Mouse (Mus musculus): ENCODE results near the gene Umod. TPM values are rescaled to one million over a fixed set of nuclear protein-coding genes. Genes with fewer than 3 reads are reported as not detected.

The Umod gene
- polyA plus RNA-seq (2021), result not detected

DNA sequence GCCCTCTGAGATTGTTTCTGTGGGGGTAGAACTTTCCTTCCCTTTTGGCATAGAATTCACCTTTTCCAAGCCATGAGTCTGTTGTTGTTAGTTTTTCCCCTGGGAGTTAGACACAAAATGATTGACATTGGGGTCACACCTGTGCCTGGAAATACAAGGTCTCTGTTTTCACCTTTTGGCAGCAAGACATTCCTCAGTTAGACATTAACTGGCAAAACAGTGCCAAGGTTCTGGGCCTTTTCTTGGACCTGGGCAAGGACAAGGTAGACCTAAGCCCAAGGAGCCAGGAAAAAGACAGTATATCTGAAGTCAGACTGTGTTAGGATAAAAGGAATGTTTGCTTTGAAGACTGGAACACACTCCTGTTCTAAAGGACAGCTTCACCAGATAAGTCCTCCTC lies at the start of gene Umod:
Gene Umod (minus strand): TSS at position 27 of the 400 bp plus-strand sequence.
- DNase-seq (ENCODE audit: low read depth, low spot score) (no peak), ATAC-seq (no peak)
- no peak for TF ChIP-seq CTCF (IDR thresholded peaks at IDR 0.05)
- CTCF ChIA-PET, result no interaction called here
- no peaks in the 10 kb centered on the region for H3K27me3 ChIP-seq
- POLR2A ChIA-PET, result no interaction called here
- in situ Hi-C loops (cut with MboI; ENCODE audit: low pct_unique_long_range_greater_than_20kb), result no loop called here

DNA sequence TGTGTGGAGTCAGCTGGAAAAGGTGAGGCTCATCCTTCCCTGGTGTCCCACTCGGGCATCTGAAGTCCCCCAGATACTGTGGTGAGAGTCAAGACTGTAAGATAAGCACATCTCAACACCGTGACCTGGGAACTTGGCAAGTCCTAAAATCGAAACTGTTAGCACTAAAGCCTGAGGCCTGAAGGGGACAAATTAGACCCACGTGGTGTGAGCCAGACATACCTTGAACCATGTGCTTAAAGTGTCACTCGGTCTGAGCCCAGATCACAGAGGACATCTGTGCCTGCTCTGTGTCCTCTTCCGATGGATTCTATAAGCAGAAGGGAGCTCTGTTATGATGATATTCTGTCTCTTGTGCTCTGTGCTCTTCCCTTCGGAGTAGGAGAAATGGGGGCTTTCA lies 49.5 kb upstream of the Umod start:
- no peak for TF ChIP-seq CTCF (IDR thresholded peaks at IDR 0.05)
- DNase-seq (ENCODE audit: low read depth, low spot score) (no peak), ATAC-seq (no peak)
- H3K27me3 ChIP-seq, result no peaks in the 10 kb centered on the region
- ChIA-PET CTCF (no interaction called here), POLR2A (no interaction called here)
- in situ Hi-C loops (cut with MboI; ENCODE audit: low pct_unique_long_range_greater_than_20kb), result loop anchor here (10.0 kb wide), 1 partner anchor 146 kb away; no protein-coding TSS in a partner anchor

DNA sequence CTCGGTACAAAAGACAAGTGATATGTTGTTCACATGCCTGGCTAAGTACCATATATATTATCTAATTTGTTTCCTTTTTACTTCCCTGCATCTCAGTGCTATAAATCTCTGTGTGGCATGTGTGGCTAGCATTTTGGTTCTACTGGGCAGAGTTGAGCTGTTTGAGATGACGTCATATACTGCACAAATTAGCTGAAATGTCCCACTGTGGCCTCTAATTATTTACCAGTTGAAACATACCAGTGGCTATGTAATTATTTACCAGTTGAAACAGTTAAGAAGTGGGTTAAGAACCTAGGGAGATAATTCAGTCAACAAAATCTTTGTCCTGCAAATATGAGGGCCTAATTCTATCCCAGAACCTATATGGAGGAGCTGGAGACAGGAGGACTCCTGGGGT lies 48.5 kb upstream of the Umod start:
- no peak for DNase-seq (ENCODE audit: low read depth, low spot score)
- no peak for TF ChIP-seq CTCF (IDR thresholded peaks at IDR 0.05)
- in situ Hi-C loops (cut with MboI; ENCODE audit: low pct_unique_long_range_greater_than_20kb), result loop anchor here (10.0 kb wide), 1 partner anchor 147 kb away; no protein-coding TSS in a partner anchor
- H3K27me3 ChIP-seq, result no peaks in the 10 kb centered on the region
- ChIA-PET CTCF (no interaction called here), POLR2A (no interaction called here)
- ATAC-seq, result peak; percentile 52

DNA sequence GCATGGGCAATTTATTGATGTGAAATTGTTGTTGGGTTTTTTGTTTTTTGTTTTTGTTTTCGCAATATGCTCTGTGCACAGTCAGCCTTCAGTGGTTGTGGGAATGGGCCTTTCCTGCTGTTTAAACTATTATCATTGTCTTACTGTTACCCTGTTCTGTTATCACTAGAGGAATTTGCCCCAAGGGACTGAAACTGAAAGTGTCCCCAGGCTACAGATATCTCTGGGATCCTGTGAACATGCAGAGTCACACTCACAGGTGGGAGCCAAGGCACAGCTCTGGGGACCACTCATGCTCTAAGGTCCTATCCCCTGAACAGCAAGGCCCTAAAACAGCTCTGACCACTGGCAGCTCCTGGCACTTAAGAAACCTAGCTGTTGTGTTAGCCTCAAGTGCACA lies 48.1 kb upstream of the Umod start:
- DNase-seq (ENCODE audit: low read depth, low spot score), result no peak
- POLR2A ChIA-PET, result no interaction called here
- CTCF ChIA-PET, result no interaction called here
- no peaks in the 10 kb centered on the region for H3K27me3 ChIP-seq
- ATAC-seq, result no peak
- in situ Hi-C loops (cut with MboI; ENCODE audit: low pct_unique_long_range_greater_than_20kb), result loop anchor here (10.0 kb wide), 1 partner anchor 148 kb away; no protein-coding TSS in a partner anchor
- no peak for TF ChIP-seq CTCF (IDR thresholded peaks at IDR 0.05)

DNA sequence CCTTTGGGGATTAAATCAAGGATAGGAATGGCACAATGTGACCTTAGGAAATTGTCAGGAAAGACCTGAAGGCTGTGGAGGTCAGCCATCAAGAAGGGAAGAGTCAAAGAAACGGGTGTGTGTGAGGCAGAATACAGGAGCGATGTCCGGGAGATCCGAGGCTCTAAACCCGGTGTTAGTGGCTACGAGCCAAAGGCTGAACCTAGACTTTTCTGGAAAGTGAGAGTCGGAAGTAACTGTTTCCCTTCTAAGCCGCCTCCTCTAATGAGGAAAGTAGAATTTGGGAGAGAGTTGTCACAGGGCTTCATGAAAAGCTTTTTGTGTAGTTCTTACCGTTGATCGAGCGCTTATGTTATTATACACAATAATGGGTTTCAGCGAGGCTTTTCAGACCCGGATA lies 47.4 kb upstream of the Umod start:
- TF ChIP-seq CTCF (IDR thresholded peaks at IDR 0.05), result no peak
- H3K27me3 ChIP-seq, result no peaks in the 10 kb centered on the region
- no peak for ATAC-seq
- DNase-seq (ENCODE audit: low read depth, low spot score), result no peak
- ChIA-PET POLR2A (no interaction called here), CTCF (no interaction called here)
- in situ Hi-C loops (cut with MboI; ENCODE audit: low pct_unique_long_range_greater_than_20kb), result loop anchor here (10.0 kb wide), 1 partner anchor 148 kb away; no protein-coding TSS in a partner anchor

DNA sequence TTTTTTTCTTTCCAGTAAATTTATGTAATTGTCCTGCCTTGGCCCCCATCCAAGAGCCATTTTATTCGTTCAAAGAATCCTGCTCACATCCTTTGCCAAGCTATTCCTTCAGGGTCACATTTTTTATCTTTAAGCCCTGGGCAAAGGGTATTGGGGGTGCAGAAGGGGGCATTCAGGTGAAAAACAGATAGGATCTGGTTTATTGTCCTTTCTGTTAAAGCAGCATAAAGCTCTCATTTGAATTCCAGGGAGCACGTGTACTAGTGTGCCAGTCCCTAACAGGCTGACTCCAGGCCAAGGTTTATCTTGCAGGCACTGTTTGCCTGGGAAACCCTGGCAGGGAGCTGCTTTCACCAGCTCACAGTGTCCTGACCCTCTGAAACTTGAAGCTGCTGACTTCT lies 46.8 kb upstream of the Umod start:
- ATAC-seq (no peak), DNase-seq (ENCODE audit: low read depth, low spot score) (no peak)
- TF ChIP-seq CTCF (IDR thresholded peaks at IDR 0.05), result no peak
- in situ Hi-C loops (cut with MboI; ENCODE audit: low pct_unique_long_range_greater_than_20kb), result loop anchor here (10.0 kb wide), 1 partner anchor 149 kb away; no protein-coding TSS in a partner anchor
- POLR2A ChIA-PET, result no interaction called here
- CTCF ChIA-PET, result interaction anchor here (1.5 kb wide), 1 partner anchor 148 kb away, joined by 3 read pairs; no protein-coding TSS in a partner anchor
- H3K27me3 ChIP-seq, result no peaks in the 10 kb centered on the region

DNA sequence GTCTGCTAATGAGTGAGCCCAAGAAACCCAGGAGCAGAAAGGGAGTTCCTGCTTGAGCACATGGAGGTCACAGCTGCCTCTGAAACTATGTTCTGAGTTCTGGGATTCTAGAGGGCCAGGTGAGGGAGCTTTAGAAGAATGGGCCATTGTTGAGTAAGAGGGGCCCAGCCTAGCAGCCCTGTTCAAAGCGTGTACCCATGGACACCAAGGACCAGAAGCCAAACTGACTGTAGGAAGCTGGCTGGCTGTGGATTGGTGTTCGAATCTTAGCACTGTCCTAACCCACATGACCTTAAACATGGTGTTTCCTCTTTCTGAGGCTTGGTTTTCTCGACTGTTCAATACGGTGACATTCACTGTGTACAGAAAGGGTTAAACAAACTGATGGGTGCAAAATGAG lies 44.3 kb upstream of the Umod start, which contains the start of gene Pdilt:
Gene Pdilt (minus strand): TSS at position 101 of the 400 bp plus-strand sequence.
- in situ Hi-C loops (cut with MboI; ENCODE audit: low pct_unique_long_range_greater_than_20kb), result loop anchor here (10.0 kb wide), 1 partner anchor 151 kb away; no protein-coding TSS in a partner anchor
- ATAC-seq (no peak), DNase-seq (ENCODE audit: low read depth, low spot score) (no peak)
- TF ChIP-seq CTCF (IDR thresholded peaks at IDR 0.05), result no peak
- ChIA-PET POLR2A (no interaction called here), CTCF (interaction anchor here (0.9 to 3.0 kb wide), 2 partner anchors 9 to 512 kb away, joined by 4 to 14 read pairs; no protein-coding TSS in a partner anchor)
- H3K27me3 ChIP-seq, result no peaks in the 10 kb centered on the region

DNA sequence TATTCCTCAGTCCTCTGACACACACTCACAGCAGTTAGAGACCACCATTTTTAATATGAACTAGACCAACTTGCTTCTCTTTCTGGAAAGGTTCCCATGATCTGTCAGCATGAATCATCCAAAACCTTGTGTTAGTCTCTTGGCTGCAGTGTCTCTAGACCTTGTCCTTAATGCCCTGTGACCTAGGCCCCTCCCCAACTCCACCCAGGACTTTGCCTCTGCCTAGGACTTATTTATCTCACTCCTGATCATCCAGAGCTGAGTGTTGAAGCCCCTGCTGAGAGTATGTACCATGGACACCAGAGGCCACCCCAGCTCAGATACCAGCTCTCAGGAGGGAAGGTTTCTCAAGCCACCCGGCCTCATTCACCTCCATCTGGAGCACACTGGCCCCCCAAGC lies 43.3 kb upstream of the Umod start:
- in situ Hi-C loops (cut with MboI; ENCODE audit: low pct_unique_long_range_greater_than_20kb), result loop anchor here (10.0 kb wide), 1 partner anchor 152 kb away; no protein-coding TSS in a partner anchor
- no peak for DNase-seq (ENCODE audit: low read depth, low spot score)
- H3K27me3 ChIP-seq, result no peaks in the 10 kb centered on the region
- ChIA-PET POLR2A (interaction anchor here (0.6 kb wide), 1 partner anchor 500 kb away, joined by 4 read pairs; no protein-coding TSS in a partner anchor), CTCF (interaction anchor here (0.9 kb wide), 1 partner anchor 511 kb away, joined by 4 read pairs; no protein-coding TSS in a partner anchor)
- ATAC-seq, result no peak
- TF ChIP-seq CTCF (IDR thresholded peaks at IDR 0.05), result no peak

DNA sequence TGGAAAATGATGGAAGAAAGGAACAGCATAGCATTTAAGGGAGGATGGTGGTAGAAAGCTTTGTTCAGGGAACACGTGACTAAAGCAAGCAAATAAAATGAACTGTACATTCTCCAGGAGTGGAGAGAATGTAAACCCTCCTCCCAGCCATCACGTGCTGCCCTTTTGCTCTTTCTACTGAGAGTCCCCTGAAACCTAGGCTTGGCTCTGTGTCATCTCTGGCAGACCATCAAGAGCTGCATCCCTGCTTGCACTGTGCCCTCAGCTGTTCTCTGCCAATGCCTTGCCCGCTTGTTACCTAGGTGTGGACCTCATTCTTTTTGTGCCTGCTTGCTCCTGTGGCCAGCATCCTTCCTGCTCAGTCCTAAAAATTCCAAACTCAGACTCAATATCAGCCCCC lies 42.7 kb upstream of the Umod start:
- in situ Hi-C loops (cut with MboI; ENCODE audit: low pct_unique_long_range_greater_than_20kb), result loop anchor here (10.0 kb wide), 1 partner anchor 153 kb away; no protein-coding TSS in a partner anchor
- no peak for DNase-seq (ENCODE audit: low read depth, low spot score)
- ChIA-PET CTCF (no interaction called here), POLR2A (interaction anchor here (0.6 kb wide), 1 partner anchor 500 kb away, joined by 4 read pairs; no protein-coding TSS in a partner anchor)
- no peak for TF ChIP-seq CTCF (IDR thresholded peaks at IDR 0.05)
- H3K27me3 ChIP-seq, result no peaks in the 10 kb centered on the region
- ATAC-seq, result no peak

DNA sequence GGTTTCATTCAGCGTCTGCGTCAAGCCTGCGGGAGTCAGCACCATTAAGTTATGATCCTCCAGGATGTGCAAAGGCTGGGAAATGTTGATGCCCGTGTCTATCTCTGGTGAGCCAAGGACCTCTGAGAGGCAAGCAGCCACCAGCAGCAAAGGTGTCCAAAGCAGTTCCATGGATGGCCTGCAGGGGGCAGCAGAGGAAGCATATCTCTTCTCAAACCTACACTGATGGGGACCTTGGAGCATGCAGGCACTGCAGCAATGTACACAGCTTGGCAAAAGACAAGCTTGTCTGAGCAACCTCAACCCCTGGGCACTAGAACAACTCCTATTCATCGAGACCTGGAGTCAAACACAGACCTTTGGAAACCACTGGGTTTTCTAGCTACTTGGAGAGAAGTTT lies 40.6 kb upstream of the Umod start:
- H3K27me3 ChIP-seq, result no peaks in the 10 kb centered on the region
- ChIA-PET POLR2A (no interaction called here), CTCF (interaction anchor here (0.7 to 1.6 kb wide), 4 partner anchors 39 to 509 kb away, joined by 3 read pairs; no protein-coding TSS in a partner anchor)
- no peak for ATAC-seq
- DNase-seq (ENCODE audit: low read depth, low spot score), result no peak
- peak; percentile 90 for TF ChIP-seq CTCF (IDR thresholded peaks at IDR 0.05)
- in situ Hi-C loops (cut with MboI; ENCODE audit: low pct_unique_long_range_greater_than_20kb), result loop anchor here (10.0 kb wide), 3 partner anchors 155 to 765 kb away; no protein-coding TSS in a partner anchor

DNA sequence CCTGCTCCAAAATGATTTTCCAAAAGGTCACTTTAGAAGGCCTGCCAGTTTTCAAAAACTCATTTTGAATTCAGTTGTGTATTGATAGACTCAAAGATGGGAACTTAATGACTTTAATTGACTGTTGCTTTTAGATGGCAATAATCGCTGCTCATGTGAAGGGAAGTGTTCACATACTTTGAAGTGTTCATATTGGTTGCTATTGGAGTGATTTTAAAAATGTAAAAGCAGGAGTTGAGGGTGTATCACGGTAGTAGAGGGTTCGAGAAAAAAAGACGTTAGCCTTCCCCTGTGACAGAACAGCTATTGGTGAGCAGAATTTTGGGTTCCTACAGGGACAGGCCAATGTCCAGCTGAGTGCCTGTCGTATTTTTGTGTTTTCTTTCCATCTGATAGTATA lies 40.1 kb upstream of the Umod start, which contains the start of gene Acsm5:
Gene Acsm5 (plus strand): TSS at position 301 of the 400 bp plus-strand sequence.
- POLR2A ChIA-PET, result no interaction called here

More for the DNA sequence above, 40.1 kb upstream of the Umod start, which contains the start of gene Acsm5:
- DNase-seq (ENCODE audit: low read depth, low spot score) (no peak), ATAC-seq (no peak)
- no peak for TF ChIP-seq CTCF (IDR thresholded peaks at IDR 0.05)
- no peaks in the 10 kb centered on the region for H3K27me3 ChIP-seq
- in situ Hi-C loops (cut with MboI; ENCODE audit: low pct_unique_long_range_greater_than_20kb), result loop anchor here (10.0 kb wide), 2 partner anchors 504 to 764 kb away; no protein-coding TSS in a partner anchor
- CTCF ChIA-PET, result interaction anchor here (0.7 to 1.6 kb wide), 3 partner anchors 39 to 508 kb away, joined by 3 read pairs; no protein-coding TSS in a partner anchor

Measured in Patski (cell line).